Mouse (Mus musculus): ENCODE results near the gene Adamts9. TPM values are rescaled to one million over a fixed set of nuclear protein-coding genes. Genes with fewer than 3 reads are reported as not detected.

The Adamts9 gene
- polyA plus RNA-seq, 1 experiment from 2014 or later: 2.1 TPM

DNA sequence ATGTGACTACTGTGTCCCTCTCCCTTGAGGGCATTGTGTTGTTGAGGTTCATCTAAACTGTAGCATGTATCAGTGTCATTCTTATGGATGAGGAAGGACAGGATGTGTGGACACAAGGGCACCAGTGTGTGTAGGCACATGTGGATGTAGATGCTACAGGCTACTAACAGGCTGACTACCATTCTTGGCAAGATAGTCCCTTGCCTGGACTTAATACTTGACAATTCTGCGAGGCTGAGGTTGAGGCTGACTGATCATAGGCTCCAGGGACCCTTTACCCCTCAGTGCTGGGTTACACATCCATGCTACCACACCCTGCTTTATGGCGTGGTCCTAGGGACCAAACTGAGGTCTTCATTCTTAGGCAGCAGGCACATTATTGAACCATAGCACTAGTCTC lies 16.1 kb upstream of the Adamts9 start:
- Histone ChIP-seq H3K27ac (no peak overlapping the region), H3K4me3 (no peak overlapping the region), H3K27me3 (ENCODE audit: insufficient read depth, poor library complexity, severe bottlenecking) (no peaks in the 10 kb centered on the region), H3K4me1 (replicated peaks) (0 out of 2 replicates have a peak, but pooled peaks cover 2% of the 10 kb centered on the region), H3K9me3 (no peaks in the 10 kb centered on the region), H3K36me3 (no peaks in the 10 kb centered on the region)
- DNase-seq (ENCODE audit: low spot score): no peak
- 79% methylated on average over 2 of the region's 2 CpGs for WGBS

DNA sequence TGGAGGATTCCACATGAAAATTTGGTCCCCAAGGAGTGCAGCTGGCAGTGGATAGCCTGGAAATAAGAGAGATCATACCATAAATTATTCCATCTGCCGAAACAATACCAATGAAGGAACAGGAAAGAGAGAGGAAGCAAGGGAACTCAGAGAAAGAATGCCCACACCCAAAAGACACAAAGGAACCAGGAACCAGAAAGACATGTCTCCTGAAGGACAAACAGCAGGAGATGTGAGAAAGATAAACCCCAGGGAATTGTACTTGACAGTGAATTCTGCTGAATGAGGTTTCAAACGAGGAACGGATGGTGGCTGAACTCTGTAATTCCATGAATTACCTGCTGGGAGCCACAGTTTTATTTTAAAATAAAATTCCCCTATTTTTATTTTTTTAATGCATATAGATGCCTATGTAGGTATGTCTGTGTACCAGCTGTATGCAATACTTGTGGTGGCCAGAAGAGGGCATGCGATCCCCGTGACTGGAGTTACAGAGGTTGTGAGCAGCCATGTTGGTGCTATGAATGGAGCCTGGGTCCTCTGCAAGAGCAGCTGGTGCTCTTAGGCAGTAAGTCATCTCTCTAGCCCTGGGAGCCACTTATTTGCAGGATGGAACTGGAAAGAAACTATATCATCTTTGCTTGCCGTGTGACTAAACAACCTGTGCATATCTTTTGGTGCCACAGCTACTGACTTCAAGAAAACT lies 4.2 kb upstream of the Adamts9 start:
- DNase-seq (ENCODE audit: low spot score): no peak
- Histone ChIP-seq H3K36me3 (no peaks in the 10 kb centered on the region), H3K27ac (no peak overlapping the region), H3K4me1 (replicated peaks) (peaks cover 21% of the 10 kb centered on the region), H3K27me3 (ENCODE audit: insufficient read depth, poor library complexity, severe bottlenecking) (peaks cover 40% of the 10 kb centered on the region), H3K9me3 (peaks cover 11% of the 10 kb centered on the region), H3K4me3 (no peak overlapping the region)
- WGBS: 91% methylated on average over 6 of the region's 6 CpGs

DNA sequence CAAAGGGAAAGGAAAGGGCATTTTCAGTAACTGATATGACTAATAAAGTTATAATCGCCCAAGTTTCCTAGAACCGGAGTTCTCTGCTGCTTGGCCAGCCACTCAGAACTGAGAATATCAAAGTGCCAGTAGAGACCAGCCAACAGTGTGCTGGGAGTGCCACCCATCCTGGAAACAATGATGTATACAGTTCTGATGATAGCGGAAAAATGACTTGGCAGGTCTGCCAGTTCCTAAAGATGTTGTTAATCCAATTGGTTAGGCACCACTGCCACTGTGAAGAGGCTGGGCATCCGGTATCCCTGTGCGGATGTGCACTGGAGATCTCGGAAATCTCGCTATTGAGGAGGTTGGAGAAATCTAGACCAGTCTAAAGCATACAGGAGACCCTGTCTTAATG lies 1.4 kb upstream of the Adamts9 start:
- peaks cover 49% of the 10 kb centered on the region for H3K4me1 ChIP-seq (replicated peaks)
- H3K36me3 ChIP-seq: no peaks in the 10 kb centered on the region
- WGBS: 54% methylated on average over 7 of the region's 7 CpGs
- DNase-seq (ENCODE audit: low spot score): no peak
- H3K4me3 ChIP-seq: peak overlapping the region; percentile 72; the same call in 1 of the 2 replicates
- H3K27me3 ChIP-seq (ENCODE audit: insufficient read depth, poor library complexity, severe bottlenecking): peaks cover 68% of the 10 kb centered on the region
- H3K9me3 ChIP-seq: peaks cover 9% of the 10 kb centered on the region
- no peak overlapping the region for H3K27ac ChIP-seq

DNA sequence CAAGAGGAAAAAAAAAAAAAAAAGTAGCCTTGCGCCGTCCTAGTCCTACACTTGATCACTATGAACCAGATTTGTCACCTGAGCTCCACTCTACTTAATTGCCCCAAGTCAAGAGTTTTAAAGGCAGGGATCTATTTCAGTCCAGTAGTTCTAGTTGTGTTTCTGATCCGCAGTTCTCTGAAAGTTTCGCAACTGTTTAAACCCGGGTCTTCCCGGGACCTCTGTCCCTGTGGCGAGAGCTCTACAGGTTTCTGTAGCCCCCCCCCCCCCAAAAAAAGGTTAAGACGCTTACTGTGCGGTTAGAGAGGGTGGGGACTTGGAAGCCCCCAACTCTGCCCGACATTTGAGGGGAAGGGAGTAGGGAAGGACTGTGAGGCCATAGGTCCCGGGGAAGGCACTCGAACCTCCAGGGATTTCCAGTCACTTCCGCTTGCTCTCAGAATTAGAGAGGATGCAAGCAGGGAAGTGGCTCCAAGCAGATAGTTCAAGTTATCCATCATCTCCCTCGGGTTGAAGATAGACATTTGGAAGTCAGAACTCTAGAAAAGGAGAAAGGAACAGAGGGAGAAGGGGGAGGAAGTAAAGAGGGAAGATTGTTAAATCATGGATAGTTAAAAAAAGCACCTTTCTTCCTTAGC lies 875 bp upstream of the Adamts9 start:
- Histone ChIP-seq H3K27ac (no peak overlapping the region), H3K4me3 (peak overlapping the region; percentile 72), H3K9me3 (peaks cover 6% of the 10 kb centered on the region), H3K4me1 (replicated peaks) (peaks cover 50% of the 10 kb centered on the region), H3K36me3 (no peaks in the 10 kb centered on the region), H3K27me3 (ENCODE audit: insufficient read depth, poor library complexity, severe bottlenecking) (peaks cover 72% of the 10 kb centered on the region)
- WGBS: 3% methylated on average over 14 of the region's 14 CpGs
- no peak for DNase-seq (ENCODE audit: low spot score)

DNA sequence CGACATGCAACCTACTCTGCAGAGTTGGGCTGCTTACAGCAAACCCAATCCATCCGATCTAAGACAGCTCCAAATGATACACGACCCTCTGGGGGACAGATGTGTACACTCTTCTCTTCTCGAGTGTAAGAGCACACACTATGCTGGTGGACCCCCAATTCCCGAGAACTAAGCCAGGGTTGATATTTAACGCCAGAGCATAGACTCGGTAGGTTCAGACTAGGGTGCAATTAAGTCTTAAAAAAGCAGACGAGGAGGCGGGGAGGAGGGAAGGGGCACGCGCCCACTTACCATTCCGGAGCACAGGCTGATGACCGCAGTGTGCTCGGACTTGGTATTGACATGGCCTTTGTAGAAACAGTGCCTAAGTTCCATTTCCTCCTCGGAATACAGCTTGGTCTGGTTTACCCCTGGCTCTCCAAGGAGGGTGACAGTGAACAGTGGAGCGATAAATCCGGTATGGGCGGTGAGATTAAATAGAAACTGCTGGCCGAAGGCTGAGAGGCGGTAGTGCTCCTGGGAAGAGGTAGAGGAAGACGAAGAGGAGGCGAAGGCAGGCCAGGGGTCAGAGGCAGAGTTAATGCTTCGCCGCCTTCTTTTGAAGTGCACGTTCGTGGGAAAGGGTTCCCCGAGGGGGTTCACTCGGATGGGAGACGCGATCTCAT lies 1.4 kb downstream of the Adamts9 start:
- WGBS: under 1% methylated on average over 30 of the region's 30 CpGs
- Histone ChIP-seq H3K4me3 (peak overlapping the region; percentile 72), H3K9me3 (no peaks in the 10 kb centered on the region), H3K27me3 (ENCODE audit: insufficient read depth, poor library complexity, severe bottlenecking) (peaks cover 80% of the 10 kb centered on the region), H3K27ac (peak overlapping the region; percentile 42), H3K36me3 (no peaks in the 10 kb centered on the region), H3K4me1 (replicated peaks) (peaks cover 50% of the 10 kb centered on the region)
- peak; percentile 56 for DNase-seq (ENCODE audit: low spot score)

DNA sequence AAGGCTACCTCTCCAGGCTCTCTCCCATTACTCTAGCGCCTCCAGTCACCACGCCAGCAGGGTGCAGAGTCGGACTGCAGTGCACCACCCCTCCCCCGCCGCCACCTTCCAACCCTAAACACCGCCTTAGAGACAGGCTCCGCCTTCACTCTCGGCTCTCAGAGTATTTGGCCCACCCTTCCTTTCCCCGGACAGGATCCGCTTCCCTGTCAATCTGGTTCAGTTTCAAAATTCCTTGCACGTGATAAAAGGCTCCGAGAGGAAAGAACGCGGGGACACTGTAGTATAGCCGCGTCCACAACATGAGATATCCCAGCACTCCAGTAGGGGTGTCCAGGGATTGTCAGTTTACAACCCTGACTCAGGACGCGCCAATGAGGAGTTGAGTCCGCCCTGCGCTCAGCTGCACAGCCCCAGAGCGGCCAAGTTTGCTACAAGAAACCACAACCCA lies 2.0 kb downstream of the Adamts9 start:
- H3K4me1 ChIP-seq (replicated peaks): peaks cover 50% of the 10 kb centered on the region
- peak; percentile 78 for DNase-seq (ENCODE audit: low spot score)
- peak overlapping the region; percentile 72 for H3K4me3 ChIP-seq
- WGBS: under 1% methylated on average over 21 of the region's 21 CpGs
- H3K27me3 ChIP-seq (ENCODE audit: insufficient read depth, poor library complexity, severe bottlenecking): peaks cover 77% of the 10 kb centered on the region
- H3K36me3 ChIP-seq: no peaks in the 10 kb centered on the region
- no peaks in the 10 kb centered on the region for H3K9me3 ChIP-seq
- peak overlapping the region; percentile 42 for H3K27ac ChIP-seq

DNA sequence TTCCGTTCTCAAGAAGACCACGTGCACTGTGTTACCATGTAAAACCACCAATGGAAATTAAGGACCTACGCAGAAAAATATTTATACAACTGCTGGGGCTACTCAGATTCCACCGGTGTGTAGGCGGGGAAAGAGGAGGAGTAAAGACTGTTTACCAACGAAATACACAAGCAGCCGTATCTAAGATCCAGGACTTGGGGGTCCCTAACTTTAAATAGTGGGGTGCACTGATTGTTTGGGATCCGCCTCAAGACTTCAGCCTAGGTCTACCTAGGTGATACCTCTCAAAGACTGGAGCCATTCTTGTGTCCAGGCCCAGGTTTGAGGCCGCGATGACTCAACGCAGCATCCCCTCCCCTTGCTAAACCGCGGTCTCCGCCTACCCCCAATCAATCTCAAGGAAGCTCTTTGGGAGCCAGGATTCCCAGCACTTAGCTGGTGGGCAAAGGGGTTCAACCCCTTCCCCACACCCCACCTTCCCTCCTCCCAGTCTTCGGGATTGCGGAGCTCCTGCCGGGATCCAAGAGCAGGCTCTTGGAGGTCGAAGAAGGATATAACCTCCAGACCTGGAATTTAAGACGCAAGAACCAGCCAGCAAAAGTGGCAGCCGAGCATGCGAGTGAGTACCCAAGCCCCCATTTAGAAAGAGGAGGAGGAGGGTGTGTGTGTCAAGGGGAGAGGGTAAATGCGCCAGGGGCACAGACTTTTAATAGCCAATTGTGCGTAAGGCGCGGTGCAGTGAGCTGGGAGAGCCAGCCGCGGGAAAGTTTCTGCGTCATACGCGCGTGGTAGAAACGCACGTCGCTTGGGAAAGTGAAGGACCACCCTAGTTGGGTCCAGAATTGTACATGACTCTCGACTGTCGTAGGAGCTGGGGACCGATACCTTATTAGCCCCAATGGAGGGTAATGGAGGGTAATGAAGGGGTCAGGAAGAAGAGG lies 2.8 kb downstream of the Adamts9 start:
- Histone ChIP-seq H3K36me3 (no peaks in the 10 kb centered on the region), H3K27me3 (ENCODE audit: insufficient read depth, poor library complexity, severe bottlenecking) (peaks cover 69% of the 10 kb centered on the region), H3K4me1 (replicated peaks) (peaks cover 50% of the 10 kb centered on the region), H3K27ac (peak overlapping the region; percentile 66), H3K4me3 (peak overlapping the region; percentile 72), H3K9me3 (no peaks in the 10 kb centered on the region)
- WGBS: under 1% methylated on average over 37 of the region's 37 CpGs
- peak; percentile 42 for DNase-seq (ENCODE audit: low spot score)

DNA sequence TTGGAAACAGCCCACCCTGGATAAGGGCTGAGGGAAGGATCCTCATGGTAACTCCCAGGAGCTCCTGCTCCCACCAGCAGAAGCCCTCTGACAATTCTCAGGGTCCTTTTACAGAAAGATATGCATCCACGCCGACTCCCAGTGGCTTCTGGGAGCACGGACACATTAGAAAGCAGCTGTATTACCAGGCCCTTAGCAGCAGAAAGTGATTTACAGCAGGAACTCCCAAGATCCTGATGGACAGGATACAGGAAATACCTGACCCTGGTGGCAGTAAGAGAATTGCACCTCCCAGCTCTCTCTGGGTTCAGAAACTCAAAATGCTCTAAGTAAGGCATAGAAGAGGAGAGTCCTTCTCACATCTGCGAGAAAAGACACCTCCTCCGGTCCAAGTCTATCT lies 15.0 kb downstream of the Adamts9 start:
- no peak overlapping the region for H3K4me3 ChIP-seq
- H3K27ac ChIP-seq: no peak overlapping the region
- H3K9me3 ChIP-seq: no peaks in the 10 kb centered on the region
- no peaks in the 10 kb centered on the region for H3K4me1 ChIP-seq (replicated peaks)
- no peak for DNase-seq (ENCODE audit: low spot score)
- H3K27me3 ChIP-seq (ENCODE audit: insufficient read depth, poor library complexity, severe bottlenecking): no peaks in the 10 kb centered on the region
- no peaks in the 10 kb centered on the region for H3K36me3 ChIP-seq
- 91% methylated on average over 5 of the region's 5 CpGs for WGBS

DNA sequence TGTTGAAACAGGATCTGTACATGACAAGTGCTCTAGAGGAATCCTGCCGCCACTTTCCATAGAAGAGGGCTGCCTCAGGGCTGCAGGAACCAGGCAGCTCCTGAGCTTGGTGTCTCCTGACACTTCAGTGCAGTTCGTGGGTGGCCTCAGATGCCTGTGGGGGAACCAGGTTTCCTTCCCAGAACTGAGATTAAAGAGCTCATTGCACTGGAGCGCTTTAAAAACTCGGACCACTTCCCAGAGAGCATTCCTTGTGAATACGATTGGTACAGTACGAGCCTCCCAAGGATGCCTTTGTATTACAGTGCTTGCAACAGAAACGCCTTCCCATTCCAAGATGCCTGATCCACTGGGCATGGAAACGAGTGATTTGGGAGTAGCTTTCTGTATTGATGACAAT lies 18.8 kb downstream of the Adamts9 start:
- WGBS: 72% methylated on average over 8 of the region's 8 CpGs
- no peaks in the 10 kb centered on the region for H3K27me3 ChIP-seq (ENCODE audit: insufficient read depth, poor library complexity, severe bottlenecking)
- no peak for DNase-seq (ENCODE audit: low spot score)

DNA sequence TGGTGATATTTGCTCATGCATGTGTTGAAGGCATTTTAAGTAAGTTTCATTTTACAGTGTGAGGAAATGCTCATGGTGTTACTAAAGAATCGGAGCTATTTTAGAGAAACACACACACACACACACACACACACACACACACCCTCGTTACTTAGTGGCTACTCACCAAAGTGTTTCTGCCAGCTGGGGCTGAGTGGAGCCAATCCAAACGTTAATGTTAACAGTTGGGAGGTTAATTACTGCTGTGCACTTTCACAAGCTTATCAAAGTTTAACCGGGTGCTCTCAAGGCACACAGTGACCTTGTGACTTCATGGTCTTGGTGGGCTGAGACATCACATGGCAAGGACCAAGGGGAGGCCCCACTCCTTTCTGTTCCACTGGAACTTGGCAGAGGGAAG lies 21.4 kb downstream of the Adamts9 start:
- WGBS: 65% methylated on average over 4 of the region's 4 CpGs
- DNase-seq (ENCODE audit: low spot score): no peak
- no peaks in the 10 kb centered on the region for H3K27me3 ChIP-seq (ENCODE audit: insufficient read depth, poor library complexity, severe bottlenecking)
- H3K27ac ChIP-seq: no peak overlapping the region
- no peak overlapping the region for H3K4me3 ChIP-seq
- H3K4me1 ChIP-seq (replicated peaks): no peaks in the 10 kb centered on the region
- no peaks in the 10 kb centered on the region for H3K36me3 ChIP-seq
- H3K9me3 ChIP-seq: no peaks in the 10 kb centered on the region

More for the DNA sequence above, 18.8 kb downstream of the Adamts9 start:
- no peaks in the 10 kb centered on the region for H3K4me1 ChIP-seq (replicated peaks)
- no peak overlapping the region for H3K27ac ChIP-seq
- no peak overlapping the region for H3K4me3 ChIP-seq
- H3K9me3 ChIP-seq: no peaks in the 10 kb centered on the region
- H3K36me3 ChIP-seq: no peaks in the 10 kb centered on the region

DNA sequence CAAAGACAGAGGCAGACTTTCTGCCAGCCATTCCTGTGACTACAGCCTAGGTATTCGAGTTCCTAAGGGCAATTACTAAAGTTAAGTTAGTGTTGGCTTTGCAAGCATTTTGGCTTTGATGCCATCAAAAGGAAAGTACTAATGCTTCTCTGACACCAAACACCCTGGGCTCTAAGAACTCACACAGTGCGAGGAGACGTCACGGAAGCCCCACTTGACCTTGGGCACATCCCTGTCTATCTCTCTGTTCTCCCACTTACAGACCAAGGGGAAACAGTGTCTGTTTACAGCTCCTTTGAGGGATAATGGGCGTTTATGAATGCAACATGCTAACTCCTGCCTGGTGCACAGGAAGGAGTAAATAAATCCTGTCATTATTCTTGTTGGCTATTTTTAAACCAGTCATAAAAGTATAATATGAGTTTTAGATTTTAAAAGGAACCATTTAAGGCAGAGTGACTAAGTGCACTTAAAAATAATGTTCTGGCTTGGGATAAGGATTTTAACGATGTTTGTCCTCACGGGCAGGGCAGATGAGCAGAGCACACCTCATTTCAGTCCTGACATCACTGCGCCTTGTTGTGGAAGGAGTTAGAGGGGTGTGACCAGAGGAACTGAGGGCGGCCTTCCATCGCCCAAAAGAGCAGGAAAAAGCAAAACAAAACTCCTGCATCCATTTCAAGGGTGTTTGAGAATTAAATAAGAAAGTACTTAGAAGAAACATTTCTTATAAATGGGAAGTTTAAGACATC lies 22.2 kb downstream of the Adamts9 start:
- Histone ChIP-seq H3K9me3 (no peaks in the 10 kb centered on the region), H3K4me3 (no peak overlapping the region), H3K36me3 (no peaks in the 10 kb centered on the region), H3K27me3 (ENCODE audit: insufficient read depth, poor library complexity, severe bottlenecking) (no peaks in the 10 kb centered on the region), H3K4me1 (replicated peaks) (no peaks in the 10 kb centered on the region), H3K27ac (no peak overlapping the region)
- no peak for DNase-seq (ENCODE audit: low spot score)
- 79% methylated on average over 10 of the region's 10 CpGs for WGBS

DNA sequence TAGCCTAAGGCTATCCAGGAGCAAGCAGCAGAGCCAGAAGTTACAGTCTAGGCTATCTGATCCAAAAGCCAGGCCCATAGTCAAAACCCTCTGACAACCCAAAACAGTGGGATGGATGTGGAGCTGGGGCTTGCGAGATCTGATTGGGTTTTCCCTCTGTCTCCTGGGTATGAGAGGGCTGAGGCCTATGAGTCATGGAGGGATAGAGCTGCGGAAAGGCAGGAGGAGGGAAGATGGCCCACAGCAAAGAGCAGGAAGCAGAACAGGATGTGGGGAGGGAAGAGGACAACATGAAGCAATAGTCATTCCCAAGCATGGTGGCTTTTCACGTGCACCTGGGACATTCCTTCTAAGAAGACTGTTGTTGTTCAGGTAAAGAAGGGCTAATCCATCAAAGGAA lies 32.7 kb downstream of the Adamts9 start:
- Histone ChIP-seq H3K4me3 (no peak overlapping the region), H3K27ac (no peak overlapping the region), H3K27me3 (ENCODE audit: insufficient read depth, poor library complexity, severe bottlenecking) (peaks cover 3% of the 10 kb centered on the region; the same call in 1 of the 2 replicates), H3K4me1 (replicated peaks) (peaks cover 9% of the 10 kb centered on the region), H3K36me3 (no peaks in the 10 kb centered on the region), H3K9me3 (no peaks in the 10 kb centered on the region)
- no peak for DNase-seq (ENCODE audit: low spot score)
- WGBS: 81% methylated on average over 3 of the region's 3 CpGs
